Comparison of ENCODE assay signal across 8 mouse cellular contexts in the genomic region with DNA sequence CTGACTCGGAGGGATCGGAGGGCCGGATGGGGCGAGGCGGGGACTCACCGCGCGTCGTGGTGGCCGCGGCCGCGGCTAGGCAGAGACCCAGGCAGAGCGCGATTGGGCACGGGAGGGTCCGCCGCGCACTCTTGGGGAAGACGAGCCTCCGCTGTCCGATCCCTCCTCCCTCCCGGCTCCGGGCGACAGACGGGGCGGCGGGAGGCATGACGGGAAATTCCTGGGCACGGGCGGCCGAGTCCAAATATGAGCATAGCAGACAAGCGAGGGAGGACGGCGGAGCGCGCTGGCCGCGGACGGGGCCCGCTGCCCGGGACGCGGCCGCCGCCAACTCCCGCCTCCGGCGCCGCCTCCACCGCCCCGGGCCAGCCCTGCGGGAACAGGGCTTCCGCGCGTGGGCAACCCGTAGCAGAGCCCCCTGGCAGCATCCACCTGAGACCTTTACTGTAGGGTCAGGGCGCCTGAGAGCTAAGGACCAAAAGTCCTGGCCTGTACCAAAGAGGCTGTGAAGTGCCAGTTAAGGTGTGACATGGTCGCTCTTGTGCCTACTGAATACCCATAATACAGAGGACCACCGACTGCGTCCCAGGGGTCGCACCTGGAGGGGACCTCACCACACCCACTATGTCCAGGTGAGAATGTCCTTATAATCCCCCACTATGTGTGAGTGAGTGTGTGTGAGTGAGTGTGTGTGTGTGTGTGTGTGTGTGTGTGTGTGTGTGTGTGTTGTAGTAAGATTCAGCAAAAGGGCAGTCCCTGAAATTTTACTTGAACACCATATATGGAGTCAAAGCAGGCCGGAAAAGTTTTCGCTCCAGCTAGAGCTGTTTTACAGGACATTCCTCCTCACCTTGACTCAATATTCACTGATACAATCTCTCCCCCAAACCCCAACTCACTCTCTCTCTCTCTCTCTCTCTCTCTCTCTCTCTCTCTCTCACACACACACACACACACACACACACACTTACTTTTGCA. TPM values are rescaled to one million over a fixed set of nuclear protein-coding genes. Genes with fewer than 3 reads are reported as not detected.
DNase-seq lines count a peak whose midpoint lies in the region.

A gene (minus strand): TSS at position 317 of the 978 bp plus-strand sequence.

- no peaks in the 10 kb centered on the region for H3K36me3 ChIP-seq in hindbrain, embryonic 10.5 days

- peak within 1 kb of the TSS; percentile 79 for H3K4me3 ChIP-seq in hindbrain, embryonic 10.5 days

- peaks cover 50% of the 10 kb centered on the region for H3K27me3 ChIP-seq in hindbrain, embryonic 10.5 days (ENCODE audit: insufficient read depth, poor library complexity, severe bottlenecking)

- peak within 1 kb of the TSS; percentile 92 for H3K27ac ChIP-seq in hindbrain, embryonic 10.5 days

- 3% methylated on average over 64 of the region's 64 CpGs for WGBS in hindbrain, embryonic 10.5 days

- DNase-seq in ZHBTc4 (ENCODE audit: low read depth, low spot score) = peak; percentile 74
- DNase-seq in cerebellum, adult 9-11 months = peak; percentile 83
- DNase-seq in frontal cortex, postnatal 25 days (ENCODE audit: low spot score in 2 of 2) = peak; percentile 45 to 53
- DNase-seq in hindbrain, embryonic 10.5 days (ENCODE audit: low spot score) = peak; percentile 84
- peak; percentile 28 to 48 for DNase-seq in layer of hippocampus, postnatal 14 days (ENCODE audit: low spot score in 2 of 2)
- peak; percentile 93 for DNase-seq in lung, postnatal 10 days
- peak; percentile 77 for DNase-seq in retina, embryonic 14.5 days (ENCODE audit: low spot score)
- no peak for DNase-seq in natural killer cell, adult 2 months (ENCODE audit: low spot score in 2 of 2)

- H3K4me1 ChIP-seq in hindbrain, embryonic 10.5 days (replicated peaks) = peaks cover 31% of the 10 kb centered on the region

- H3K9me3 ChIP-seq in hindbrain, embryonic 10.5 days = no peaks in the 10 kb centered on the region

RNA-seq across cellular contexts. Expression of the gene that starts here (rescaled TPM):
- polyA plus RNA-seq in hindbrain, embryonic 10.5 days (2016; fragmentation: Nextera tagmentation; extraction: Ambion mirVana) = 3.1 and 4.5 TPM in 2 replicates
- 1 to 10 TPM; 4.6 to 5.9 TPM for total RNA-seq in layer of hippocampus, postnatal 14 days (2021)

Comparison
In these comparisons a context has a peak if more than half of its experiments do, and no peak if none do; other contexts are left out.
1. DNase-seq: peak in ZHBTc4 (single experiment), cerebellum, adult 9-11 months (single experiment), frontal cortex, postnatal 25 days (2 of 2), hindbrain, embryonic 10.5 days (single experiment), layer of hippocampus, postnatal 14 days (2 of 2), lung, postnatal 10 days (single experiment) and retina, embryonic 14.5 days (single experiment); none in natural killer cell, adult 2 months (0 of 2).